9 mouse cellular contexts compared by ENCODE assay signal in the genomic region with DNA sequence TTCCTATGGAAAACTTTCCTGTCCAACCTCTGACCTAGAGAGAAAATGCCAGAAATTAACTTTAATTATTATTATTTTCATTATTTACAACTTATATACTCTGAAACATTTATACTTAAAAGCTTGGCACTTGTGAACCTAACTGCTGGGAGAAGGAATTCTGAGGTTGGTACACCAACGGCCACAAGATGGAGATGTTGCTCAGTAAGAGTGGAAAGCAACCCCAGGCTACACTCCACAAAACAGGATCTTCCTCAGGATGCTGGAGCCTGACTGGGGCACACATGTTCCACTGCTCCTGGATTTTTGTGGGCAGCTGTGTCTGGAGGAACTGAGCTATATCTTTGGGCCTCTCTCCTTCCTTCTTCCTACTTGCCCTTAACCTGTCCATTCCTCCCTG. TPM values are rescaled to one million over a fixed set of nuclear protein-coding genes. Genes with fewer than 3 reads are reported as not detected.
DNase-seq lines count a peak whose midpoint lies in the region; ATAC-seq and TF ChIP-seq lines count a peak whose summit lies in the region.
"Had no signal": no experiment of that assay in that cellular context is flagged by ENCODE, and none has a peak within 500 bp of the region (broad histone marks: within the 10 kb centered on the region; RNA-seq: fewer than 3 reads in every experiment).

No protein-coding gene starts in this region.

- no peak for ATAC-seq in intestine, postnatal 0 days
- no peak for ATAC-seq in intestine, embryonic 16.5 days
- ATAC-seq in inflammation-experienced regulatory T-cells, adult 6 months: no peak

- TF ChIP-seq CTCF in intestine, postnatal 0 days (IDR thresholded peaks at IDR 0.05; ENCODE audit: low read depth): peak; percentile 73

- WGBS in intestine, postnatal 0 days: 21% methylated on average over 1 of the region's 1 CpGs
- 17% methylated on average over 1 of the region's 1 CpGs for WGBS in intestine, embryonic 16.5 days

- no peak overlapping the region for H3K4me2 ChIP-seq in intestine, postnatal 0 days (replicated peaks; ENCODE audit: low read depth)
- H3K4me2 ChIP-seq in intestine, embryonic 16.5 days (ENCODE audit: low read depth, low read length): no peak overlapping the region
- H3K4me2 ChIP-seq: embryonic facial prominence, embryonic 13.5 days had no signal

- H3K27me3 ChIP-seq in intestine, postnatal 0 days (replicated peaks; ENCODE audit: control insufficient read depth, insufficient read depth, low read length): no peaks in the 10 kb centered on the region
- H3K27me3 ChIP-seq in intestine, embryonic 16.5 days (replicated peaks; ENCODE audit: control insufficient read depth, insufficient read depth, low read length): no peaks in the 10 kb centered on the region
- H3K27me3 ChIP-seq: embryonic facial prominence, embryonic 13.5 days had no signal

- peaks cover 13% of the 10 kb centered on the region for H3K36me3 ChIP-seq in intestine, postnatal 0 days (ENCODE audit: control insufficient read depth, insufficient read depth)
- H3K36me3 ChIP-seq in intestine, embryonic 16.5 days (ENCODE audit: control insufficient read depth, insufficient read depth, low read length): peaks cover 3% of the 10 kb centered on the region; the same call in 1 of the 2 replicates

- no peak overlapping the region for H3K9ac ChIP-seq in intestine, postnatal 0 days (ENCODE audit: low read depth, low read length)
- no peak overlapping the region for H3K9ac ChIP-seq in intestine, embryonic 16.5 days (ENCODE audit: low read depth, low read length)
- H3K9ac ChIP-seq: embryonic facial prominence, embryonic 13.5 days had no signal

- H3K27ac ChIP-seq in intestine, postnatal 0 days (ENCODE audit: low read depth, low read length): no peak overlapping the region
- H3K27ac ChIP-seq in intestine, embryonic 16.5 days (ENCODE audit: low read length): no peak overlapping the region
- H3K27ac ChIP-seq: embryonic facial prominence, embryonic 13.5 days had no signal

- no peaks in the 10 kb centered on the region for H3K9me3 ChIP-seq in intestine, postnatal 0 days (ENCODE audit: control insufficient read depth)
- H3K9me3 ChIP-seq in intestine, embryonic 16.5 days (ENCODE audit: control insufficient read depth, low read length): no peaks in the 10 kb centered on the region
- H3K9me3 ChIP-seq: embryonic facial prominence, embryonic 13.5 days had no signal

- H3K4me1 ChIP-seq in intestine, postnatal 0 days (replicated peaks; ENCODE audit: control insufficient read depth, insufficient read depth, low read length): no peaks in the 10 kb centered on the region
- H3K4me1 ChIP-seq in intestine, embryonic 16.5 days (ENCODE audit: control insufficient read depth, insufficient read depth, low read length): no peaks in the 10 kb centered on the region
- H3K4me1 ChIP-seq: embryonic facial prominence, embryonic 13.5 days had no signal

- H3K4me3 ChIP-seq in intestine, postnatal 0 days (ENCODE audit: low read depth, low read length): no peak overlapping the region
- no peak overlapping the region for H3K4me3 ChIP-seq in intestine, embryonic 16.5 days (ENCODE audit: low read length)
- H3K4me3 ChIP-seq: embryonic facial prominence, embryonic 13.5 days had no signal

- peak; percentile 62 for DNase-seq in MN1 (ENCODE audit: low spot score)
- DNase-seq in embryo, embryonic 10.5 days (ENCODE audit: low spot score): peak; percentile 79
- DNase-seq in layer of hippocampus, postnatal 10 days (ENCODE audit: low spot score in 2 of 2): peak; percentile 41 to 63
- peak; percentile 79 for DNase-seq in retina, embryonic 14.5 days (ENCODE audit: low spot score)
- DNase-seq in B cell, adult 2 months: no peak

RNA-seq across cellular contexts. Expression of a gene that starts 21.8 kb away (rescaled TPM):
- polyA plus RNA-seq in intestine, postnatal 0 days (2015; fragmentation: Nextera tagmentation; extraction: Ambion mirVana): 23.1 and 23.6 TPM in 2 replicates
- polyA plus RNA-seq in intestine, embryonic 16.5 days (2015; fragmentation: Nextera tagmentation; extraction: Ambion mirVana): 70.5 and 75.2 TPM in 2 replicates
- 10 to 100 TPM; 68.8 to 71.2 TPM for total RNA-seq in layer of hippocampus, postnatal 10 days (2021)
- polyA plus RNA-seq in inflammation-experienced regulatory T-cells, adult 6 months (2017; shearing (Covaris generic)): 10 to 100 TPM; 27.1 to 66.2 (median 49.5) TPM

RNA-seq across cellular contexts. Expression of a gene that starts 21.9 kb away (rescaled TPM):
- 5.6 and 5.9 TPM in 2 replicates for polyA plus RNA-seq in intestine, postnatal 0 days (2015; fragmentation: Nextera tagmentation; extraction: Ambion mirVana)
- 8.1 and 9.4 TPM in 2 replicates for polyA plus RNA-seq in intestine, embryonic 16.5 days (2015; fragmentation: Nextera tagmentation; extraction: Ambion mirVana)
- total RNA-seq in layer of hippocampus, postnatal 10 days (2021): 10 to 100 TPM; 50.8 to 54.8 TPM
- 10 to 100 TPM; 29.4 to 39.5 (median 34.0) TPM for polyA plus RNA-seq in inflammation-experienced regulatory T-cells, adult 6 months (2017; shearing (Covaris generic))

Comparison
In these comparisons a context has a peak if more than half of its experiments do, and no peak if none do; other contexts are left out.
1. DNase-seq: peak in MN1 (single experiment), embryo, embryonic 10.5 days (single experiment), layer of hippocampus, postnatal 10 days (2 of 2) and retina, embryonic 14.5 days (single experiment); none in B cell, adult 2 months (0 of 2).